Mouse (Mus musculus) stomach, embryonic 14.5 days (tissue): ENCODE results near the gene Grhl3. TPM values are rescaled to one million over a fixed set of nuclear protein-coding genes. Genes with fewer than 3 reads are reported as not detected.

ENCODE experiments used
- ATAC-seq: fragments of 200-750 bp; cut with Nextera tagmentation; 2 replicates; pipeline ENCODE4 v1.8.0; 2017; ENCODE audit warnings: low read depth, moderate TSS enrichment; ENCODE audit not compliant: insufficient number of reproducible peaks, insufficient read depth, low FRiP score
- H3K27ac ChIP-seq: fragments of 300-500 bp; sonication (generic); 2 replicates; pipeline ENCODE4 v1.5.1; 2014; ENCODE audit warnings: mild to moderate bottlenecking, low read length, moderate library complexity, mixed read lengths
- H3K27me3 ChIP-seq: fragments of 300-500 bp; sonication (generic); 2 replicates; pipeline ENCODE4 v1.6.1; 2014; ENCODE audit warnings: low read length, control low read depth, mixed read lengths; ENCODE audit not compliant: control insufficient read depth, insufficient read depth
- H3K36me3 ChIP-seq: fragments of 300-500 bp; sonication (generic); 2 replicates; pipeline ENCODE4 v1.6.1; 2014; ENCODE audit warnings: mild to moderate bottlenecking, control low read depth, low read length, moderate library complexity, mixed read lengths; ENCODE audit not compliant: control insufficient read depth, insufficient read depth
- H3K4me1 ChIP-seq: fragments of 300-500 bp; sonication (generic); 2 replicates; pipeline ENCODE4 v1.6.1; 2014; ENCODE audit warnings: low read length, control low read depth, mixed read lengths; ENCODE audit not compliant: control insufficient read depth, insufficient read depth
- H3K4me2 ChIP-seq: fragments of 300-500 bp; sonication (generic); replicated peaks from 2 replicates; pipeline ENCODE4 v1.6.1; 2014; ENCODE audit warnings: low read depth, low read length, control low read depth
- H3K4me3 ChIP-seq: fragments of 300-500 bp; sonication (generic); 2 replicates; pipeline ENCODE4 v1.5.1; 2014; ENCODE audit warnings: low read depth, low read length, control low read depth
- H3K9ac ChIP-seq: fragments of 300-500 bp; sonication (generic); replicated peaks from 2 replicates; pipeline ENCODE4 v1.6.1; 2014; ENCODE audit warnings: low read depth, mild to moderate bottlenecking, control low read depth, low read length, moderate library complexity, mixed read lengths
- H3K9me3 ChIP-seq: fragments of 300-500 bp; sonication (generic); 2 replicates; pipeline ENCODE4 v1.6.1; 2016; ENCODE audit warnings: low read depth, low read length, control low read depth; ENCODE audit not compliant: control insufficient read depth
- WGBS: fragments of 180-500 bp; shearing (Covaris S2); extraction: QIAGEN DNeasy Blood & Tissue Kit; methylation state at CpG from one replicate; pipeline ENCODE4 v1.1.7; 2014; 5-methylcytosine and 5-hydroxymethylcytosine counted together
- polyA plus RNA-seq: library from polyadenylated mRNA; unstranded; fragments of >200 nt; fragmentation: Nextera tagmentation; extraction: Ambion mirVana; gene quantifications from 2 replicates; pipeline ENCODE4 v1.2.1, GENCODE M21; 2014

Grhl3 gene
- polyA plus RNA-seq, 1 experiment from 2014 or later, result 33.0 TPM

- no peaks in the 10 kb centered on the region for H3K27me3 ChIP-seq
- no peaks in the 10 kb centered on the region for H3K4me1 ChIP-seq
- no peak overlapping the region for H3K27ac ChIP-seq
- H3K4me3 ChIP-seq, result no peak overlapping the region
- ATAC-seq, result no peak
- peaks cover 6% of the 10 kb centered on the region; the same call in 1 of the 2 replicates for H3K9me3 ChIP-seq
- no peak overlapping the region for H3K4me2 ChIP-seq
- 63% methylated on average over 6 of the region's 6 CpGs for WGBS
- H3K9ac ChIP-seq, result no peak overlapping the region
- H3K36me3 ChIP-seq, result no peaks in the 10 kb centered on the region
These were observed 40.4 kb downstream of the Grhl3 start for GRCm38 (mm10) chr4:135533001-135533400.

- 55% methylated on average over 9 of the region's 9 CpGs for WGBS
- ATAC-seq, result no peak
- no peak overlapping the region for H3K27ac ChIP-seq
- H3K4me2 ChIP-seq, result no peak overlapping the region
- no peaks in the 10 kb centered on the region for H3K36me3 ChIP-seq
- no peak overlapping the region for H3K4me3 ChIP-seq
- H3K9me3 ChIP-seq, result peaks cover 6% of the 10 kb centered on the region; the same call in 1 of the 2 replicates
- no peaks in the 10 kb centered on the region for H3K4me1 ChIP-seq
- no peak overlapping the region for H3K9ac ChIP-seq
- no peaks in the 10 kb centered on the region for H3K27me3 ChIP-seq
These were observed 41.4 kb downstream of the Grhl3 start for GRCm38 (mm10) chr4:135531771-135532613.

GRCm38 (mm10) chr4:135531236-135531635 lies 42.2 kb downstream of the Grhl3 start:
- Histone ChIP-seq H3K4me1 (no peaks in the 10 kb centered on the region), H3K4me2 (no peak overlapping the region), H3K27ac (no peak overlapping the region), H3K36me3 (no peaks in the 10 kb centered on the region), H3K27me3 (no peaks in the 10 kb centered on the region), H3K4me3 (no peak overlapping the region), H3K9ac (no peak overlapping the region), H3K9me3 (peaks cover 6% of the 10 kb centered on the region; the same call in 1 of the 2 replicates)
- WGBS, result 90% methylated on average over 9 of the region's 9 CpGs
- ATAC-seq, result no peak

GRCm38 (mm10) chr4:135530270-135530669 lies 43.2 kb downstream of the Grhl3 start:
- no peak overlapping the region for H3K9ac ChIP-seq
- H3K4me3 ChIP-seq, result no peak overlapping the region
- 61% methylated on average over 2 of the region's 2 CpGs for WGBS
- no peaks in the 10 kb centered on the region for H3K36me3 ChIP-seq
- no peaks in the 10 kb centered on the region for H3K4me1 ChIP-seq
- no peaks in the 10 kb centered on the region for H3K27me3 ChIP-seq
- H3K4me2 ChIP-seq, result no peak overlapping the region
- peaks cover 6% of the 10 kb centered on the region; the same call in 1 of the 2 replicates for H3K9me3 ChIP-seq
- no peak for ATAC-seq
- no peak overlapping the region for H3K27ac ChIP-seq

GRCm38 (mm10) chr4:135526039-135526710 lies 47.3 kb downstream of the Grhl3 start:
- WGBS, result 36% methylated on average over 14 of the region's 14 CpGs
- H3K9ac ChIP-seq, result no peak overlapping the region
- peaks cover 6% of the 10 kb centered on the region; the same call in 1 of the 2 replicates for H3K9me3 ChIP-seq
- no peaks in the 10 kb centered on the region for H3K36me3 ChIP-seq
- H3K4me1 ChIP-seq, result peaks cover 8% of the 10 kb centered on the region
- no peak overlapping the region for H3K4me2 ChIP-seq
- H3K27ac ChIP-seq, result no peak overlapping the region
- H3K4me3 ChIP-seq, result no peak overlapping the region
- ATAC-seq, result no peak
- no peaks in the 10 kb centered on the region for H3K27me3 ChIP-seq

- 76% methylated on average over 12 of the region's 12 CpGs for WGBS
- H3K9ac ChIP-seq, result no peak overlapping the region
- H3K4me1 ChIP-seq, result peaks cover 8% of the 10 kb centered on the region
- no peak for ATAC-seq
- H3K9me3 ChIP-seq, result no peaks in the 10 kb centered on the region
- no peaks in the 10 kb centered on the region for H3K36me3 ChIP-seq
- H3K27ac ChIP-seq, result no peak overlapping the region
- no peak overlapping the region for H3K4me2 ChIP-seq
- no peaks in the 10 kb centered on the region for H3K27me3 ChIP-seq
- H3K4me3 ChIP-seq, result no peak overlapping the region
These were observed 48.4 kb downstream of the Grhl3 start for GRCm38 (mm10) chr4:135525057-135525456.

GRCm38 (mm10) chr4:135523939-135524338 lies 49.5 kb downstream of the Grhl3 start:
- ATAC-seq, result no peak
- Histone ChIP-seq H3K27me3 (no peaks in the 10 kb centered on the region), H3K27ac (peak overlapping the region; percentile 16; the same call in 1 of the 2 replicates), H3K4me2 (no peak overlapping the region), H3K9me3 (no peaks in the 10 kb centered on the region), H3K4me3 (no peak overlapping the region), H3K9ac (no peak overlapping the region), H3K4me1 (peaks cover 8% of the 10 kb centered on the region), H3K36me3 (no peaks in the 10 kb centered on the region)
- 21% methylated on average over 6 of the region's 7 CpGs for WGBS

- Histone ChIP-seq H3K36me3 (no peaks in the 10 kb centered on the region), H3K4me3 (no peak overlapping the region), H3K9me3 (no peaks in the 10 kb centered on the region), H3K9ac (no peak overlapping the region), H3K27ac (no peak overlapping the region), H3K4me1 (peaks cover 8% of the 10 kb centered on the region), H3K27me3 (no peaks in the 10 kb centered on the region), H3K4me2 (no peak overlapping the region)
- no peak for ATAC-seq
- 74% methylated on average over 9 of the region's 9 CpGs for WGBS
These were observed 53.0 kb downstream of the Grhl3 start for GRCm38 (mm10) chr4:135520421-135520820.
